Mouse (Mus musculus) neural tube, embryonic 15.5 days (tissue): ENCODE data around the gene Phc1. TPM values are rescaled to one million over a fixed set of nuclear protein-coding genes. Genes with fewer than 3 reads are reported as not detected.
A peak's percentile ranks its signal among the peaks of the same experiment; 100 is the strongest.
"Not testable (repeated sequence)": the region's sequence is repeated elsewhere in the genome, so short reads cannot be mapped to it uniquely, and the experiment has no call there.

Source experiments
- ATAC-seq: fragments of 200-750 bp; cut with Nextera tagmentation; 2 replicates; pipeline ENCODE4 v1.8.0; 2017; ENCODE audit warnings: mild to moderate bottlenecking, moderate TSS enrichment, moderate library complexity; ENCODE audit not compliant: low FRiP score
- H3K27ac ChIP-seq: fragments of 300-500 bp; sonication (generic); replicated peaks from 2 replicates; pipeline ENCODE4 v1.5.1; 2015; ENCODE audit warnings: mild to moderate bottlenecking, inconsistent platforms
- H3K27me3 ChIP-seq: fragments of 300-500 bp; sonication (generic); replicated peaks from 2 replicates; pipeline ENCODE4 v1.6.1; 2015; ENCODE audit warnings: inconsistent platforms
- H3K36me3 ChIP-seq: fragments of 300-500 bp; sonication (generic); 2 replicates; pipeline ENCODE4 v1.6.1; 2015; ENCODE audit warnings: inconsistent platforms
- H3K4me1 ChIP-seq: fragments of 300-500 bp; sonication (generic); 2 replicates; pipeline ENCODE4 v1.6.1; 2015; ENCODE audit warnings: inconsistent platforms
- H3K4me2 ChIP-seq: fragments of 300-500 bp; sonication (generic); 2 replicates; pipeline ENCODE4 v1.6.1; 2015; ENCODE audit warnings: inconsistent platforms, mild to moderate bottlenecking, moderate library complexity
- H3K4me3 ChIP-seq: fragments of 300-500 bp; sonication (generic); replicated peaks from 2 replicates; pipeline ENCODE4 v1.5.1; 2015; ENCODE audit warnings: mild to moderate bottlenecking, inconsistent platforms
- H3K9ac ChIP-seq: fragments of 300-500 bp; sonication (generic); replicated peaks from 2 replicates; pipeline ENCODE4 v1.6.1; 2015; ENCODE audit warnings: mild to moderate bottlenecking, inconsistent platforms
- H3K9me3 ChIP-seq: fragments of 300-500 bp; sonication (generic); replicated peaks from 2 replicates; pipeline ENCODE4 v1.6.1; 2016; ENCODE audit warnings: inconsistent platforms
- WGBS: fragments of 180-500 bp; shearing (Covaris S2); methylation state at CpG from one replicate; pipeline ENCODE4 v1.1.7; 2015; ENCODE audit warnings: mixed read lengths; 5-methylcytosine and 5-hydroxymethylcytosine counted together
- polyA plus RNA-seq: library from polyadenylated mRNA; unstranded; fragments of >200 nt; fragmentation: Nextera tagmentation; extraction: Ambion mirVana; gene quantifications from 2 replicates; pipeline ENCODE4 v1.2.1, GENCODE M21; 2015

The Phc1 gene
- polyA plus RNA-seq, result 23.4 and 25.3 TPM in 2 replicates

DNA sequence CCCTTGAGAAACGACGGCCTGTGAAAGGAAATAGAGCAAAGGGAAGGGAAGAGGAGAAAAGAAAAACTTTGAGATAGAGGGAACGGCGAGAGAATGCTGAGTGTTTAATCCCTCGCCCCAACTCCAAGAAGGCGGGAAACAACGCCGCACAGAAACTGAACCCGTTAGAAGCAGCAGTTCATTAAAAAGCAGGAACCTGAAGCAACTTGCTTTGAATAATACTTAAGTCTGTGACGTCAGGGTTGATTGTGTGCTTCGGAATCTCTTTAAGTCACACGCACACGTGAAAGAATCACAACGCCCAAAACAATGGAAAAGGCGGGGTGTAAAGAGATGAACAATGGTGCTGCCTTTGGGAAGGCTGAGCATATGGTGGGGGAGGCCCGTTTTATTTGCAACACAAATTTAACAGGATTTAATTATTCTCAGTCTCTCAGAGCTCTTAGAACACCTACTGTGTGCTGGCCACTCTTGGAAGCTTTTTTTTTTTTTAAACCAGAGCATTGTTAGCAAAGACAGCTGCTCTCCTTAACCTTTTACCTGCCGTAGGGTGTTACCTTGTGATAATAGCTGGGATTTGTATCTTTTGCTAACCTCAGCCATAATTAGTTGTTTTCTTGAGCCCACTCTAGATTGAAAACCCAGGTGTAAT lies at the start of gene Phc1:
Gene Phc1, minus strand, starts transcription at position 213 of the 652 bp plus-strand sequence.
- under 1% methylated on average over 17 of the region's 17 CpGs for WGBS
- Histone ChIP-seq H3K27ac (peak within 1 kb of the TSS; percentile 97), H3K9me3 (no peaks in the 10 kb centered on the region), H3K4me2 (peak within 1 kb of the TSS; percentile 72), H3K9ac (peak within 1 kb of the TSS; percentile 77), H3K4me3 (peak within 1 kb of the TSS; percentile 75), H3K27me3 (no peaks in the 10 kb centered on the region), H3K36me3 (peaks cover 8% of the 10 kb centered on the region), H3K4me1 (peaks cover 26% of the 10 kb centered on the region)
- peak; percentile 60 for ATAC-seq

DNA sequence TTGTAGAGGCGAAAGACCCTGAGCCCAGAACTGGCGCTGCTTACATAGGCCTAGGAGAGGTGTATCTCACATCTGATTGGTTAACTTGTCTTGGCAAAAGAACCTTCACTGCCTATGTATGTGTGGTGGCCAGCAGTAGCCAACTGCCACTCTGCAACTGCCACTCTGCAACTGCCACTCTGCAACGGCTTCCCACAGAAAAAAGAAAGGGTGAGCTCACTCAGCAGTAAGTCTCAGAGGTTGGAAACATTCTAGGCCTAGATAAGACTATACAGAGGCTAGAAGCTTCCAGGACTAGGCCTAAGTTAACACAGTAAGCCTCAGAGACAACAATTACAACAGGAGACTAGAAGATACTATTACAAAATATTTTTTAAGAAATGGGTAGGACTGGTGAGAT lies 49.6 kb upstream of the Phc1 start:
- not testable (repeated sequence) for H3K9ac ChIP-seq, H3K9me3 ChIP-seq, H3K27me3 ChIP-seq, H3K4me1 ChIP-seq, H3K4me3 ChIP-seq, H3K36me3 ChIP-seq, H3K27ac ChIP-seq, ATAC-seq, H3K4me2 ChIP-seq
- 77% methylated on average over 3 of the region's 3 CpGs for WGBS

DNA sequence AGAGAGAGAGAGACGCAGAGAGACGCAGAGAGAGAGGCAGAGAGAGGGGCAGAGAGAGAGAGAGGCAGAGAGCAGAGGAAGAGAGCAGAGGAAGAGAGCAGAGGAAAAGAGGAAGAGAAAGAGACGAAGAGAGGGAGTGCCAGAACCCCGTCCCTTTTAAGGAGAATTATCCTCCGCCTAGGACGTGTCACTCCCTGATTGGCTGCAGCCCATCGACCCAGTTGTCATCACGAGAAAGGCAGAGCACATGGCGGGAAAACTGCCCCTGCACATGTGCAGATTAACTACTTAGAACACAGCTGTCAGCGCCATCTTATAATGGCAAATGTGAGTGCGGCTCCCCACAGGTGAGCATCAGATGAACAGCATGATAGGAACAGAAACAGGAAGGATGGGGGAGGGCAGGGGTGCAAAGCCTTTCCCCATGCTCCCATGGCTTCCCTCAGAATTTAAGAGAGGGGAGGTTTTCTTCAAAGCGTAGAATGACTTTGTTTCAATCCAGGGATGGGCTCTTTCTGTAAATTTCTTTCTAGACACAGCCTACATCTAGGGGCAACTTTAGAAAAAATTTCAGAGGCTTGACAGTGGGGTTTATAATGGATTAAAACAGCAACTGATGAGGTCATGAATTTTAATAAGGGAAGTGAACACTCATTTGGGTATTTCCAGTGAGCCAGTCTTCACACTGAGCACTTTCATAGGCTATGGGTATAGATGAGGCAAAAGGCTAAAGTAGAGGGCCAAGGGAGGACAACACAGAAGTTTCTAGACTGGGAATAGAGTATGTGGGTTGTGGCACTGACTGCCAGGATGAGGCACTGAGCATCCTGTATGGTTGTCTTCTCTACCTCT lies 47.0 kb upstream of the Phc1 start:
- H3K9me3 ChIP-seq, H3K4me1 ChIP-seq, H3K36me3 ChIP-seq, H3K9ac ChIP-seq, H3K4me3 ChIP-seq, ATAC-seq, H3K27me3 ChIP-seq, H3K4me2 ChIP-seq, H3K27ac ChIP-seq: not testable (repeated sequence)
- WGBS, result 86% methylated on average over 12 of the region's 12 CpGs

DNA sequence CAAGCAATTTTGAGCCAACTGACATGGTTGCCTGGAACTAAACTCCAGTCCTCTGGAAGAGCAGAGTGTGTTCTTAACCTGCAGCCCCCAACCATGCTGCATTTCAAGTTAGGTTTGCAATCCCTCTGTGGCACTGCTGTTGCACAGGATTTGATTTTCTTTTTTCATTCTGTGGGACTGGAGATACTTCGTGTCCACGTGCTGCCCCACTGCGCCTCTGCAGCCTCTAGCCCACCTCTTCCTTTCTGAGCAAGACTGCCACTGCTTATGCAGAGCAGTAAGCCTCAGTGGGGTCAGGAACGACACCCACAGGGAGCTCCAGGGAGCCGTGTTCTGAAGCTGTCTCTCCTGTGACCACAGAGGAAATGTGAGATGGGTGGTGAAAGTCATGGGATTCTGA lies 45.4 kb upstream of the Phc1 start:
- Histone ChIP-seq H3K27ac (no peak overlapping the region), H3K4me1 (no peaks in the 10 kb centered on the region), H3K36me3 (no peaks in the 10 kb centered on the region), H3K27me3 (no peaks in the 10 kb centered on the region), H3K4me2 (no peak overlapping the region), H3K9me3 (no peaks in the 10 kb centered on the region), H3K4me3 (no peak overlapping the region), H3K9ac (no peak overlapping the region)
- WGBS, result 82% methylated on average over 5 of the region's 5 CpGs
- no peak for ATAC-seq

DNA sequence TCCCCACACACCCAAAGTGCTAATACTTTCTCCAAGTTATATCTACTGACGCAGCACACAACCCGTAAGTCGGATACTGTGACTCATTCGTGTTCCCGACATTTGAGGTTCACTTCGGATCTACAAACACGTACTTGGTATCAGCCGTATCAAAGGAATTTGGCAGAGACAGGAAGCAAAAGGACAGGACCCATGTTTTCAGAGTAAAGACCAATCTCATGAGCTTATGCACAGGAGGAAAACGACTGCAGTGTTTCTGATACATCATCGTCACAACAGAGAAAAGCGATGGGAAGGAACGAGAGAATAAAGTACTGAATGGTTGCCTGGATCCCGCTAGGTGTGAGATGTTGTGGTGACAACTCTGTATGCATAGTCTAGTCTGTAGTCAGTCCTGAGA lies 44.5 kb upstream of the Phc1 start:
- Histone ChIP-seq H3K9me3 (no peaks in the 10 kb centered on the region), H3K27me3 (no peaks in the 10 kb centered on the region), H3K4me3 (no peak overlapping the region), H3K36me3 (no peaks in the 10 kb centered on the region), H3K4me2 (no peak overlapping the region), H3K27ac (no peak overlapping the region), H3K4me1 (no peaks in the 10 kb centered on the region), H3K9ac (no peak overlapping the region)
- WGBS, result 90% methylated on average over 13 of the region's 13 CpGs
- no peak for ATAC-seq

DNA sequence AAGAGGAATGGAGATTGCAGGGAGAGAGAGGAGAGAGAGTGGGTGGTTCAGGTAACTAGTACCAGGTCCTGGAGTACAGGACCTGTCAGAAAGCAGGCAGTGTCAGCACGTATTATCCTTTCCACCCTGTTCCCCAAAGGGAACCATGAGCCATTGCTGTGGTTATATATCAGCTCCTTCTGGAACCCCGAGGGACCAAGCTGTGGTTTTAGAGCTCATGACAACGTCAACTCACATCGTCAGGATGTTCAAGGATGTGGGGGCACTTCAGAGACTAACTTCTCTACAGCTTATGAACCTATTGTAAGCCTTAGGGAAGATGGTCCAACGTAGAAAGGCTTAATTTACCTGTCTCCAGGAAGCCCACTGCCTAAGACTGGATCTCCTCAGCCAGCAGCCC lies 42.9 kb upstream of the Phc1 start:
- Histone ChIP-seq H3K9ac (no peak overlapping the region), H3K4me2 (no peak overlapping the region), H3K27ac (no peak overlapping the region), H3K36me3 (no peaks in the 10 kb centered on the region), H3K27me3 (no peaks in the 10 kb centered on the region), H3K9me3 (no peaks in the 10 kb centered on the region), H3K4me3 (no peak overlapping the region), H3K4me1 (no peaks in the 10 kb centered on the region)
- no peak for ATAC-seq
- 77% methylated on average over 5 of the region's 5 CpGs for WGBS

DNA sequence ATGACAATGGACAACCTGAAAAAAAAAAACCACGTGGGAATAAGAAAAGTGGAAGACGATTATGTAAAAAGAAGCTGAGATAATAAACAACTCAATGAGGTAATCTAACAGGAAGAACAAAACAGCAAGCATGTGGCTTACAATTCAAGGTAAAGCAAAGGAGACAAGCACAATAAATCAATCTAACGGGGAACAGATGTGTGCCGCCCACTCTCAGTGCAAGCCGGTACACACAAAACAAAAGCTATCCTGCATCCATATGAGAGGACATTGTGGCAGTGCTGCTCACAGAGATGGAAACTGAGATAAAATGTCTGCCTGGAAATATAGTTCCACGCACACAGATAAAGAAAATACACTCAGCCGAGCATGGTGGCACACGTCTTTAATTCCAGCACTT lies 41.7 kb upstream of the Phc1 start:
- 67% methylated on average over 8 of the region's 8 CpGs for WGBS
- Histone ChIP-seq H3K4me1 (no peaks in the 10 kb centered on the region), H3K4me2 (no peak overlapping the region), H3K27me3 (no peaks in the 10 kb centered on the region), H3K4me3 (no peak overlapping the region), H3K27ac (no peak overlapping the region), H3K9ac (no peak overlapping the region), H3K36me3 (no peaks in the 10 kb centered on the region), H3K9me3 (no peaks in the 10 kb centered on the region)
- no peak for ATAC-seq

DNA sequence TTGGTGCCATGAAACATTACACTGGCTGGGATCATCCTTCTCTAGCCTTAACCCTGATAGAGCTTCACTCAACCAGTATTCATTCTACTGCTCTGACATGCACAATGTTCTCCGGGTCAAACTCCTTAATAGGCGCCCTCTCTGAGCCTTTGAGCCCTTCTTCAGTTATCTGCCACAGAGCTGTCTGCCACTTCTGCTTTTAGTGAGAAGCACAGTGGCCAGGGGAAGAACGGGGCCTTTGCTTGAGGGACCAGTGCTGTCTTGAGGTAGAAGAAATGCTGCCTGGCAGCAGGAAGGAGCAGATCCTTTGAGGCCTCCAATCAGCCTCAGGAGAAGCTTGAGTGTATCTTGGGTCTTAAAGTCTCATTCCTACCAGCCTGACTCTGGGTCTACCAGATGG lies 27.9 kb upstream of the Phc1 start:
- H3K9ac ChIP-seq, result no peak overlapping the region
- no peaks in the 10 kb centered on the region for H3K9me3 ChIP-seq
- no peaks in the 10 kb centered on the region for H3K4me1 ChIP-seq
- no peak for ATAC-seq
- no peaks in the 10 kb centered on the region for H3K27me3 ChIP-seq
- WGBS, result 89% methylated on average over 3 of the region's 3 CpGs
- no peak overlapping the region for H3K4me2 ChIP-seq
- H3K4me3 ChIP-seq, result no peak overlapping the region
- H3K27ac ChIP-seq, result no peak overlapping the region
- H3K36me3 ChIP-seq, result no peaks in the 10 kb centered on the region

DNA sequence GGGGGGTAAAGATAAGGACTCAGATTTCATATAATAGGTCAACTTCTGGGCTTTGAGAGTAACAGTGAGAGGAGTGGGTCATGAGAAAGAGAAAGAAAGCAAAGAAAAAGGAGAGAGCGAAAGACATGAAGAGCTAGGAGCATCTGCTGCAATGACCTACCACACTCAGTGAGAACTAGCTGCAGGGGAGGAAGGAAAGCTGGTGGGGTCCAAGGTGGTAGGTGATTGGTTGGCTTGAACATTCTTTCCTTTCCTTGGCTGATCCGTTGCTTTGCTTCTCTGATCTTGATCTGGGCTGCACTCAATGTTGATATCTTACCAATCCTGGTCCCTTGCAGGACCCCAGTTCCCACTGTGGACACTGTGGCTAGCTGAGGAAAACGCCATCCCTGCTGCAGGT lies 26.6 kb upstream of the Phc1 start:
- Histone ChIP-seq H3K27me3 (no peaks in the 10 kb centered on the region), H3K9ac (no peak overlapping the region), H3K4me1 (no peaks in the 10 kb centered on the region), H3K4me2 (no peak overlapping the region), H3K27ac (no peak overlapping the region), H3K9me3 (no peaks in the 10 kb centered on the region), H3K36me3 (no peaks in the 10 kb centered on the region), H3K4me3 (no peak overlapping the region)
- ATAC-seq, result no peak
- 53% methylated on average over 3 of the region's 3 CpGs for WGBS

DNA sequence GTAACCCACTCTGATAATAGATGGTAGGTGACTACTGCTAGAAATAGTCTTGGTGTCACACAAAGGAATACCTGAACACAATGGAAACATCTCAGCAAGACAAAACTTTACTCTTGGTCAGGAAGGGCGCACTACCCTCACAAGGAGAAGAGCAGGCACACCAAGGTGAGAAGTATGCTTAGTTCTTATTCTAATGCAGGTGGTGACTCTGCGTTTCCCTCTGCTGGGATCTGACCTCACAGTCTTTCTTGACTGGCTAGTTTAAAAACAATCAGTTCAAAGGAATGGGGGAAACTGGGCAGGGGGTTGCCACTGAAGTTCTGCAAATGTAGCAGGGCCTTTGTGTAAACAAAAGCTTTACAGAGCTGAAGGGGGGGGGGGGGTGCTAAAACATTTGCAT lies 25.9 kb upstream of the Phc1 start:
- H3K27ac ChIP-seq, result no peak overlapping the region
- no peaks in the 10 kb centered on the region for H3K9me3 ChIP-seq
- H3K4me3 ChIP-seq, result no peak overlapping the region
- no peaks in the 10 kb centered on the region for H3K4me1 ChIP-seq
- 40% methylated on average over 2 of the region's 2 CpGs for WGBS
- H3K4me2 ChIP-seq, result no peak overlapping the region
- H3K9ac ChIP-seq, result no peak overlapping the region
- no peaks in the 10 kb centered on the region for H3K36me3 ChIP-seq
- no peak for ATAC-seq
- H3K27me3 ChIP-seq, result no peaks in the 10 kb centered on the region

DNA sequence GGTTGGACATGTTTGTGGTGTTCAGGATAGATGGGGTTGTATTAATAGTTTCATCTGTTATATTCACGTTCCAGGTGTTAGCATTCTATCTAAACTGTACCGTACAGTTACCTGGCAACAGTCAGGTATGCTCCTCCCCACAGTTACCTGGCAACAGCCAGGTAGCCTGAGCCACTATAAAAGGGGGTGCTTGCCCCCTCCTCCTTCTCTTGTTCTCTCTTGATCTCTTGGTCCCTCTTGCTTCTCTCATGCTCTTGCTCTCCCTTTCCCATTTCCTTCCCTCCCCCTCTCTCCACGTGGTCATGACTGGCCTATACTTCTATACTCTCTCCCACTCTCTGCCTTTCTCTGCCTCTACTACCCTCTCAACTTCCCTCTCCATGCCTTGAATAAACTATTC lies 25.3 kb upstream of the Phc1 start:
- no peak for ATAC-seq
- Histone ChIP-seq H3K4me3 (no peak overlapping the region), H3K4me1 (no peaks in the 10 kb centered on the region), H3K4me2 (no peak overlapping the region), H3K9me3 (no peaks in the 10 kb centered on the region), H3K27ac (no peak overlapping the region), H3K36me3 (no peaks in the 10 kb centered on the region), H3K9ac (no peak overlapping the region), H3K27me3 (no peaks in the 10 kb centered on the region)
- 53% methylated on average over 3 of the region's 3 CpGs for WGBS

DNA sequence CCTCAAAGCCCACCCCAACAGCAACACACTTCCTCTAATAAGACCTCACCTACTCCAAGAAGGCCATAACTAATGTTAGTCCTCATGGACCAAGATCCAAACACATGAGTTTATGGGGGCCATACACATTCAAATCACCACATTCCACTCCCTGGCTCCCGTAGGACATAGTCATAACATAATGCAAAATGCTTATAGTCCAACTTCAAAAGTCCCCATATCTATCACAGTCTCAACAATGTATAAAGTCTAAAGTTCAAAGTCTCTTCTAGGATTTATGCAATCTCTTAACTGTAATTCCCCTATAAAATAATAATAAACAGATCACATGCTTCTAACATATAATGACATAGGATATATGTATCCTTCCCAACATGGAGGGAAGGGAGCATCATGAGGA lies 16.7 kb upstream of the Phc1 start:
- no peak overlapping the region for H3K9ac ChIP-seq
- no peak for ATAC-seq
- WGBS, result 82% methylated on average over 1 of the region's 1 CpGs

More for the DNA sequence above, 16.7 kb upstream of the Phc1 start:
- Histone ChIP-seq H3K9me3 (no peaks in the 10 kb centered on the region), H3K4me1 (no peaks in the 10 kb centered on the region), H3K27ac (no peak overlapping the region), H3K27me3 (no peaks in the 10 kb centered on the region), H3K4me3 (no peak overlapping the region), H3K4me2 (no peak overlapping the region), H3K36me3 (no peaks in the 10 kb centered on the region)
